Mouse (Mus musculus) ES-E14 (cell line): ENCODE data around the gene Grm1.

Source experiments
- CHD2 ChIP-seq: IDR thresholded peaks from 2 replicates; pipeline ENCODE4 v1.6.1; 2014; ENCODE audit warnings: mild to moderate bottlenecking, low read depth, low read length, inconsistent platforms
- MAFK ChIP-seq: IDR thresholded peaks from 2 replicates; pipeline ENCODE4 v1.6.1; 2014; ENCODE audit warnings: mild to moderate bottlenecking, low read depth, low read length, inconsistent platforms; ENCODE audit not compliant: insufficient read depth
- ZC3H11A ChIP-seq: IDR thresholded peaks from 2 replicates; pipeline ENCODE4 v1.6.1; 2012; ENCODE audit warnings: low read depth, mild to moderate bottlenecking, inconsistent platforms, low read length, borderline replicate concordance

- TF ChIP-seq MAFK (no peak), ZC3H11A (no peak), CHD2 (no peak)
Measured at GRCm38 (mm10) chr10:10950557-10950956, 131.6 kb downstream of the Grm1 start.
